Mouse (Mus musculus): ENCODE measurements at regions not wholly inside any gene's neighbourhood (a gene's known extent, or its start where the extent isn't known, plus 50 kb on each side); places are given as distances from the start of the nearest gene placed in this dataset.

DNA sequence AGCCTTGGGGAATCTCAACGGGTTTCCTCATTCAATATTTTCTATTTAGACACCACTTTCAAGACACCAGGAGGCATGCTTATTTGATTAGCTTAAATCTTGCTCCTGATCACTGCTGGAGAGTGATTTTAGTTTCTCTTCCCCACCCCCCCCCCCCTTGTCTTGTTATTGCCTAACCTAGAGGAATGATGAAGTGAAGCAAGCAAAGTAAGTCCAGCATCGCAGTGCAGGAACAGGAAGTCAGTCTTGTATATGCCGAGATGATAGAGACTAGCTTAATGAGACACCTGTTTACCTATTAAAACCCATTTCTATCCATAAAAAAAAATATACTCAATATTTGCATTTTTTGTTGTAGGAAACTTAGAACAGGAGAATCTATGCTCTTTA lies 209.6 kb upstream of the Slit2 start:
- TF ChIP-seq TAL1 (IDR thresholded peaks at IDR 0.05; ENCODE audit: low read length) (no peak), GATA1 (IDR thresholded peaks at IDR 0.05; ENCODE audit: low read length) (no peak)
- no peak overlapping the region for H3K4me3 ChIP-seq (replicated peaks)
- H3K27me3 ChIP-seq (ENCODE audit: control insufficient read depth): no peaks in the 10 kb centered on the region
- H3K4me1 ChIP-seq (ENCODE audit: control insufficient read depth): peaks cover 9% of the 10 kb centered on the region
- H3K9me3 ChIP-seq (ENCODE audit: control insufficient read depth, low read length): no peaks in the 10 kb centered on the region
- H3K36me3 ChIP-seq (ENCODE audit: control insufficient read depth): no peaks in the 10 kb centered on the region

DNA sequence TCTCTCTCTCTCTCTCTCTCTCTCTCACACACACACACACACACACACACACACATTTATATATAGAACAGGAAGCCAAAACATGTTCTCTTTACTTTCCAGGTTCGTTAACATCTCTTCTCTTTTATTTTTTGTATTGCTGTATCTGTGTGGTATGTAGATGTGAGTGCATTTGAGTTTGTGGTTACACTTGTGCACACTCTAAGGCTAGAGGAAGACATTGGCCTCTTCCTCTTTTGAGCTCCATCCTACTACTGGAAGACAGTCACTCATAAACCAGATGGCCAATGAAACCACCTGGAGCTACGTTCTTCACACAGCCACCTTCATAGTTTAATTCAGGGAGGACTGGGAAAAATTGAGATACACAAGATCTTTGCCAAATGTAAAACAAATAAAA lies 202.1 kb upstream of the Slit2 start:
- TF ChIP-seq TAL1 (IDR thresholded peaks at IDR 0.05; ENCODE audit: low read length) (no peak), GATA1 (IDR thresholded peaks at IDR 0.05; ENCODE audit: low read length) (no peak)
- no peaks in the 10 kb centered on the region for H3K36me3 ChIP-seq (ENCODE audit: control insufficient read depth)
- H3K9me3 ChIP-seq (ENCODE audit: control insufficient read depth, low read length): no peaks in the 10 kb centered on the region
- H3K4me1 ChIP-seq (ENCODE audit: control insufficient read depth): no peaks in the 10 kb centered on the region
- H3K27me3 ChIP-seq (ENCODE audit: control insufficient read depth): no peaks in the 10 kb centered on the region
- no peak overlapping the region for H3K4me3 ChIP-seq (replicated peaks)

DNA sequence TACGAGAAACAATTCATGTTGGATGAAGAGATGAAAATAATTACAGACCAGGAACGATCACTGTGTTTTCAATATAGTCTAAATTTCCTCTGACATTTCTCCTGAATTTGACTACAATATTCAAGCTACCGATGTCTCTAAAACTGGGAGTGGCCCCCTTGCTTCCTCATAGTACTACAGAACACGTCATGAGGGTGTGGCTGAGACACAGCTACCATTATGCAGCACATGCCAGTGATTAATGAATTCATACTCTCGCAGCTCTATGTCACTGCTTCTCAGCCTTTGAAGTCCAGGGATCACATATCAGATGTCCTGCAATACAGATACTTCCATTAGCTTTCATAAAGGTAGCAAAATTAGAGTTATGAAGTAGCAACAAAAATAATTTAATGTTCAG lies 201.3 kb upstream of the Slit2 start:
- no peaks in the 10 kb centered on the region for H3K9me3 ChIP-seq (ENCODE audit: control insufficient read depth, low read length)
- no peaks in the 10 kb centered on the region for H3K36me3 ChIP-seq (ENCODE audit: control insufficient read depth)
- no peaks in the 10 kb centered on the region for H3K4me1 ChIP-seq (ENCODE audit: control insufficient read depth)
- TF ChIP-seq GATA1 (IDR thresholded peaks at IDR 0.05; ENCODE audit: low read length) (no peak), TAL1 (IDR thresholded peaks at IDR 0.05; ENCODE audit: low read length) (no peak)
- no peaks in the 10 kb centered on the region for H3K27me3 ChIP-seq (ENCODE audit: control insufficient read depth)
- no peak overlapping the region for H3K4me3 ChIP-seq (replicated peaks)

DNA sequence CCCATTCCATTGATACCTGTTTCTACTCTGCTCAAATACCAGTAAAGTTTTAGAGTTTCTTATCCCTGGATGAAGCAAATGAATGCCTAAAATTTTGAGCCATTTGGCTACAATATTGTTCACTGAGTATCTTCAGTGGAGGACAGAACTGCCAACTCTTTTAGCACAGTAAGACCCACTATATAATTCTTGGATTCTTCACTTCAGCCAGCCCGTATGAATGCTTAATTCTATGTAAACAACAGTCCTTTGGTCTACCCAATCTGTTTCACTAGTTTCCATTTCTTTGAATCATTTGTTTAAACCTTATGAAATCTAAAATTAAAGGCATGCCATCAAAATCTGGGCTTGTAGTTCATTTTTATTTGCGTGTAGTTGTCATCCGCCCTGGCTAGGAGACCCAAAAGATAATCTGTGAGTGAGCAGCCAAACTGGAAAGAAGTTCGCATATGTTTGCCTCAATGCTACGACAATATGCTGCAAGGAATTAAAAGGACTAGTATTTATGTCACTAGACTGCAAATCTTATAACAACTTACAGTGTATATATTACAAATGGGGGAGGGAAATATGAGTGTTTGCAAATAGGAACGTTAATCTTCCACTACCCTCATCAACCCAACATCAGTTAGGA lies 188.2 kb upstream of the Slit2 start:
- Histone ChIP-seq H3K4me3 (replicated peaks) (no peak overlapping the region), H3K4me1 (ENCODE audit: control insufficient read depth) (no peaks in the 10 kb centered on the region), H3K27me3 (ENCODE audit: control insufficient read depth) (no peaks in the 10 kb centered on the region), H3K9me3 (ENCODE audit: control insufficient read depth, low read length) (no peaks in the 10 kb centered on the region), H3K36me3 (ENCODE audit: control insufficient read depth) (no peaks in the 10 kb centered on the region)
- TF ChIP-seq TAL1 (IDR thresholded peaks at IDR 0.05; ENCODE audit: low read length): no peak
- no peak for TF ChIP-seq GATA1 (IDR thresholded peaks at IDR 0.05; ENCODE audit: low read length)

DNA sequence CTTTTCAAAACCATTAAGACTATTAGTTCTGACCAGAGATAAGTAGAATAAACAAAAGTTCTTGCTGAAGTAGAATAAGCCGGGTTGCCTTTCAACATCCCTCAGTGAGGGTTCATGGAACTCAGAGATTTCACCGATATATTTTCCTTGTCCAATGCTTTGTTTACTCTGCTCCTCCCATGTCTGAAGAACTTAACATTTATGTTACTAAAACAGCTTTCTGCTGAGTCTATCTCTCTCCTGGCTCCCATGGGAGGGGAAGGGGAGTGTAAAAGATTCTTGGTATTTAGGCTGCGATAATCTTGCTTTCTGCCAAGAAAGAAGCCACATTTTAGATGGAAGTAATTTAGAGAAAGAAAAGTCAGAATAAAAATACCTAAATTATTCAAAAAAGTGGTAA lies 187.7 kb upstream of the Slit2 start:
- Histone ChIP-seq H3K36me3 (ENCODE audit: control insufficient read depth) (no peaks in the 10 kb centered on the region), H3K9me3 (ENCODE audit: control insufficient read depth, low read length) (no peaks in the 10 kb centered on the region), H3K4me1 (ENCODE audit: control insufficient read depth) (no peaks in the 10 kb centered on the region), H3K27me3 (ENCODE audit: control insufficient read depth) (no peaks in the 10 kb centered on the region), H3K4me3 (replicated peaks) (no peak overlapping the region)
- no peak for TF ChIP-seq GATA1 (IDR thresholded peaks at IDR 0.05; ENCODE audit: low read length)
- no peak for TF ChIP-seq TAL1 (IDR thresholded peaks at IDR 0.05; ENCODE audit: low read length)

DNA sequence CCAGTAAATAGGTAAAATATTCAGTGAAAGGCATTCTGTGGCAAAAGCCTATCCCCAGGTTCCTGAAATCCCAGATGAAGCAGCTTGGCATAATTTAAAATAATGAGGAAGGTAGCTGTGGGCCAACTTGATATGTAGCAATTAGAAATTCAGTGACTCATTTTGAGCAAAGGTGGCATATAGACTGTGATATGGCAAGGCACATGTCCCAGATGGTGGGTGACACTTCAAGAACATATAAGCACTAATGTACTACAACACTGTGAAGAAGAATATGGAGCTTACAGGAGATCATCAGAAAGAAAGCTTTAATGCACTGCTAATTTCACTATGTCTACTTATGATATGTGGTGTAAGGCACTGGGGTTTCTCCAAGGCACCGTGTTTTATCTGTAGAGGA lies 162.0 kb upstream of the Slit2 start:
- Histone ChIP-seq H3K4me3 (replicated peaks) (no peak overlapping the region), H3K4me1 (ENCODE audit: control insufficient read depth) (no peaks in the 10 kb centered on the region), H3K27me3 (ENCODE audit: control insufficient read depth) (no peaks in the 10 kb centered on the region), H3K36me3 (ENCODE audit: control insufficient read depth) (no peaks in the 10 kb centered on the region), H3K9me3 (ENCODE audit: control insufficient read depth, low read length) (no peaks in the 10 kb centered on the region)
- TF ChIP-seq GATA1 (IDR thresholded peaks at IDR 0.05; ENCODE audit: low read length): no peak
- TF ChIP-seq TAL1 (IDR thresholded peaks at IDR 0.05; ENCODE audit: low read length): no peak

DNA sequence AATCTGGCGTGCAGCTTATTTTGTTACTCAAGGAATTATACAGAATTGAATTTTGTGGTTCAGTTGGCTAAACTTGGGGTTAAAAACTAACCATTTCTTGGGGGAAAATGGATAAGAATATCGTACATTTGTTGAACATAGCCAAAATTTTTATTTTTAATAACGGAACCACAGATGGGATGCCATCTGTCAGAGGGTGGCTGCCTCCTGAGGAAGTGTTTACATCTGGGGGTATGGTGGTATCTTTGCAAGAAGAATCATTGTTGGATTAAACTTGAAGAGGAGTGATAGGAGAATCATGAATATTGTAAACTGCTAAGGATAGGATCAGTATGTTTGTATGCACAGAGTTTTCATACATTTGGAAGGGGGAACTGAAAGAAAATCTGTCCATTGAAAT lies 144.9 kb upstream of the Slit2 start:
- Histone ChIP-seq H3K9me3 (ENCODE audit: control insufficient read depth, low read length) (no peaks in the 10 kb centered on the region), H3K36me3 (ENCODE audit: control insufficient read depth) (no peaks in the 10 kb centered on the region), H3K4me3 (replicated peaks) (no peak overlapping the region), H3K4me1 (ENCODE audit: control insufficient read depth) (no peaks in the 10 kb centered on the region), H3K27me3 (ENCODE audit: control insufficient read depth) (no peaks in the 10 kb centered on the region)
- TF ChIP-seq TAL1 (IDR thresholded peaks at IDR 0.05; ENCODE audit: low read length): no peak
- TF ChIP-seq GATA1 (IDR thresholded peaks at IDR 0.05; ENCODE audit: low read length): no peak

DNA sequence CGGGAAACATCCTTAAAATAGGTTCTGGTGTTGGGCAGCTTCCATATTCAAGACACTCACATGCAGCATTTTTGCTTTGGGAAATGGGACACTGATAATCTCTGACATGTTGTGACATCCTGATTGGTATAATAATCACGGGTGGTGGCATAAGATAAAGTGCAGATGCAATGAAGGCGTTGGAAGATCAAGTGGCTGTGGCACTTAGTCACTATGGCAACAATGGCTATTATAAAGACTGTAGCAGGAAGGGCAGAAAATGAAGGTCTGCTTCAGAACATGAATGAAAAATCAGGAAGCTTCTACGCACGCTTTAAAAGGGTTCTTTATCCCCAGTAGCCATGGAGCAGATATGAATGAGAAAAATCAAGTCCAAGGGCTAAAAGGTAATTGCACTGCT lies 113.2 kb upstream of the Slit2 start:
- H3K36me3 ChIP-seq (ENCODE audit: control insufficient read depth): no peaks in the 10 kb centered on the region
- no peaks in the 10 kb centered on the region for H3K4me1 ChIP-seq (ENCODE audit: control insufficient read depth)
- TF ChIP-seq TAL1 (IDR thresholded peaks at IDR 0.05; ENCODE audit: low read length) (no peak), GATA1 (IDR thresholded peaks at IDR 0.05; ENCODE audit: low read length) (no peak)

More for the DNA sequence above, 113.2 kb upstream of the Slit2 start:
- no peaks in the 10 kb centered on the region for H3K9me3 ChIP-seq (ENCODE audit: control insufficient read depth, low read length)
- H3K27me3 ChIP-seq (ENCODE audit: control insufficient read depth): no peaks in the 10 kb centered on the region
- no peak overlapping the region for H3K4me3 ChIP-seq (replicated peaks)
